ENCODE assay signal across 8 mouse cellular contexts in genomic region chr7:116607628-116608225, GRCm38 (mm10).
DNase-seq lines count a peak whose midpoint lies in the region; ATAC-seq lines count a peak whose summit lies in the region.

No protein-coding gene starts in this region.

- H3K4me1 ChIP-seq in embryonic facial prominence, embryonic 11.5 days (ENCODE audit: control insufficient read depth, insufficient read depth, low read length) = no peaks in the 10 kb centered on the region; the same call in 1 of the 2 replicates
- peaks cover 8% of the 10 kb centered on the region for H3K4me1 ChIP-seq in hindbrain, embryonic 15.5 days (replicated peaks)

- H3K4me3 ChIP-seq in embryonic facial prominence, embryonic 11.5 days (ENCODE audit: low read depth, low read length) = 0 out of 2 replicates have a peak overlapping the region, but pooled peaks have one; percentile 14
- H3K4me3 ChIP-seq in hindbrain, embryonic 15.5 days = peak overlapping the region; percentile 26

- no peaks in the 10 kb centered on the region for H3K36me3 ChIP-seq in embryonic facial prominence, embryonic 11.5 days (replicated peaks; ENCODE audit: control insufficient read depth, insufficient read depth, low read depth, low read length)
- no peaks in the 10 kb centered on the region for H3K36me3 ChIP-seq in hindbrain, embryonic 15.5 days

- ATAC-seq in embryonic facial prominence, embryonic 11.5 days (replicated peaks; ENCODE audit: insufficient number of reproducible peaks, low FRiP score, low TSS enrichment, low read depth) = no peak
- ATAC-seq in hindbrain, embryonic 15.5 days (ENCODE audit: low FRiP score, low read depth) = no peak

- DNase-seq in kidney, adult 18-20 months = peak; percentile 16
- DNase-seq in kidney, adult 8-10 months = no peak
- DNase-seq in embryonic facial prominence, embryonic 11.5 days (ENCODE audit: low spot score) = no peak
- DNase-seq in mesoderm, embryonic 11.5 days (ENCODE audit: low read depth, low spot score) = peak; percentile 5
- no peak for DNase-seq in layer of hippocampus, adult 11-12 months (ENCODE audit: low spot score)
- no peak for DNase-seq in natural killer cell, adult 2 months (ENCODE audit: low spot score in 2 of 2)
- DNase-seq in adrenal gland, adult 2 months = no peak

- no peaks in the 10 kb centered on the region for H3K27me3 ChIP-seq in embryonic facial prominence, embryonic 11.5 days (ENCODE audit: control insufficient read depth, insufficient read depth, low read length)
- no peaks in the 10 kb centered on the region for H3K27me3 ChIP-seq in hindbrain, embryonic 15.5 days

- H3K9me3 ChIP-seq in embryonic facial prominence, embryonic 11.5 days (replicated peaks; ENCODE audit: control insufficient read depth, low read length) = no peaks in the 10 kb centered on the region
- H3K9me3 ChIP-seq in hindbrain, embryonic 15.5 days = no peaks in the 10 kb centered on the region

- no peak overlapping the region for H3K27ac ChIP-seq in embryonic facial prominence, embryonic 11.5 days (replicated peaks; ENCODE audit: low read depth, low read length)
- no peak overlapping the region for H3K27ac ChIP-seq in hindbrain, embryonic 15.5 days (replicated peaks)

- 0 out of 2 replicates have a peak overlapping the region, but pooled peaks have one; percentile 22 for H3K9ac ChIP-seq in embryonic facial prominence, embryonic 11.5 days (replicated peaks; ENCODE audit: low read length)
- peak overlapping the region; percentile 23; the same call in 1 of the 2 replicates for H3K9ac ChIP-seq in hindbrain, embryonic 15.5 days

- peak overlapping the region; percentile 40 for H3K4me2 ChIP-seq in embryonic facial prominence, embryonic 11.5 days (ENCODE audit: low read depth, low read length)
- peak overlapping the region; percentile 63 for H3K4me2 ChIP-seq in hindbrain, embryonic 15.5 days

- WGBS in embryonic facial prominence, embryonic 11.5 days = 3% methylated on average over 15 of the region's 15 CpGs
- WGBS in hindbrain, embryonic 15.5 days = 9% methylated on average over 15 of the region's 15 CpGs

Comparison
In these comparisons a context has a peak if more than half of its experiments do, and no peak if none do; other contexts are left out.
1. DNase-seq: peak in kidney, adult 18-20 months (single experiment) and mesoderm, embryonic 11.5 days (single experiment); none in kidney, adult 8-10 months (0 of 2), embryonic facial prominence, embryonic 11.5 days (single experiment), layer of hippocampus, adult 11-12 months (single experiment), natural killer cell, adult 2 months (0 of 2) and adrenal gland, adult 2 months (single experiment).